Mouse (Mus musculus): ENCODE measurements around the gene Nutf2-ps1.
A peak's percentile ranks its signal among the peaks of the same experiment; 100 is the strongest.
"Not testable (repeated sequence)": the region's sequence is repeated elsewhere in the genome, so short reads cannot be mapped to it uniquely, and the experiment has no call there.

The Nutf2-ps1 gene

GRCm38 (mm10) chr19:53588968-53589367 is at the start of gene Nutf2-ps1:
Nutf2-ps1 (minus strand) TSS chr19:53589068.
- DNase-seq (ENCODE audit: low spot score), result not testable (repeated sequence)

DNA sequence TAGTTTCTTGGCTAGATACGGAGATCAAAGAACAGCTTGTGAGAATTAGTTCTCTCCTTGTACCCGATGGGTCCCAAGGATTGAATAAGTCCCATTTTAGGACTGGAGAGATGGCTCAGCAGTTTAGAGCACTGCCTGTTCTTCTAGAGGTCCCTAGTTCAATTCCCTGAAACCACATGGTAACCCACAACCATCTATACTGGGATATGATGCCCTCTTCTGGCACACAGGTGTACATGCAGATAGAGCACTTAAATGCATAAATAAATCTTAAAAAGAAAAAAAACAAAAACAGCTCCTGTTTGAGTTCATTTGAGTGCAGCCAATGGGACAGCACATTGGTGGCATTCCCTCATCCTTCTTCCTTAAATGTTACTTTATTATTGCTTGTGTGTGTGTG is 49.2 kb upstream of the Nutf2-ps1 start:
- peak; percentile 33 for DNase-seq (ENCODE audit: low spot score)

DNA sequence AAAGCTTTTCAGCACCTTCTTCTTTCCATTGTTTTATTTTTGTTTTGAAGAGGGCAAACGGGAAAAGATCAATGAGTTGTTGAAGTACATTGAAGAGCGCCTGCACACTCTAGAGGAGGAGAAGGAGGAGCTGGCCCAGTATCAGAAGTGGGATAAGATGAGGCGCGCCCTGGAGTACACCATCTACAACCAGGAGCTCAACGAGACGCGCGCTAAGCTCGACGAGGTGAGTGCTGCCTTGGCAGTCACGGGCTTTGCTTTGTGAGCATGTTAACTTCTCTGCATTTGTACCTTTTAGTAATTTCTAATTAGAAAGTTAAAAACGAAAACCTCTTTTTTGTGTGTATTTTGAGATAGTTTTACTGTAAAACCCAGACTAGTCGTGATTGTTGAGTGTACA is 32.8 kb upstream of the Nutf2-ps1 start:
- DNase-seq (ENCODE audit: low spot score), result no peak

GRCm38 (mm10) chr19:53608921-53609320 is 20.1 kb upstream of the Nutf2-ps1 start:
- DNase-seq (ENCODE audit: low spot score), result no peak

DNA sequence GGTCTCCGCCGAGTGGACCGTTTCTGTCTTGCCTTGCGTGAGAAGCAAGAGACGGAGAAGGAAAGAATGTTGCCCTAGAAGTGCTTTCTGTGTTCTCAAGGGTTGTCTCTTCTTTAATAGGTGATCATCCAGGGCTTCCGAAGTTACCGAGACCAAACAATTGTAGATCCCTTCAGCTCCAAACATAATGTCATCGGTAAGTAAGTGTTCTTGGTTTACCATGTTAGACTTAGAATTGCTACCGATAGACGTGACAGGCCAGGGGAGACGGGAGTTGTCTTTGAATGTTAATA is 12.4 kb upstream of the Nutf2-ps1 start:
- no peak for DNase-seq (ENCODE audit: low spot score)

GRCm38 (mm10) chr19:53600549-53601362 is 11.9 kb upstream of the Nutf2-ps1 start:
- peak; percentile 71 for DNase-seq (ENCODE audit: low spot score)

DNA sequence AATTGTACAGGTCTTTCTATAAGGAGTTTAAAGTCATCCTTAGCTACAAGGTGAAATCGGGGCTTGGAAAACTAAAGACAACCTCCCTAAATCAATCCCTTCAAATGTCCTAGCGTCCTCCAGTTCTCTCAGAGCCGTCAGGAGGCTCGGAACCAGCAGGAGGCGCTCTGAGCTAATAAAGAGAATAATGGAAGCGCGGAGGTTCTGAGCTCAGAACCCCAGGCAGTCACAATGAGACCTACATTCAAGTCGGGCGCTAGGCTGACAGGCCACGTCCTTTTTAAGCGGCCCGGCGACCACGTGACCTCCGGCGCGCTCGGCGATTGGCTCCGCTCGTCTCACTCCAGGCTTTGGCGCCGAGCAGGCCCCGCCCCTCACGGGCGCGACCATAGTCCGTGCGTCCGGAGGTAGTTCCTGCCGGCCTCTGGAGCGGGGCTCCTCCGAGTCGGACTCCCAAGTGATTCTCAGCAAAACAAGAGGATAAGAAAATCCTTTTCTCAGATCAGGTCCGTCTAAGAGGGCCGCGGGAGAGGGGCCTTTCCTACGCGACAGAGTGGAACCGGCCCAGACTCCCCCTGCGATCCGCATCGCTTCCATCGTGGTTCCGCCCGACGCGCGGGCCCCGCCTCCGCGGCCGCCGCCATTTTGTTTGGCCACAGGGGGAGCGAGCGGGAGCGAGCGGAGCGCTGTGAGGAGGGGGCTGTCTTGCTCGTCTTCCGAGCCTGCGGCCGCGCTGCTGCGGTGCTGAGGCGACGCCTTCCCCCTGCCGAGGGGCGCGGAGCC is 11.1 kb upstream of the Nutf2-ps1 start, which contains the start of gene Smc3:
TSS of gene Smc3 (plus strand) at position 642 of the 783 bp plus-strand sequence.
- DNase-seq (ENCODE audit: low spot score), result peak; percentile 99

DNA sequence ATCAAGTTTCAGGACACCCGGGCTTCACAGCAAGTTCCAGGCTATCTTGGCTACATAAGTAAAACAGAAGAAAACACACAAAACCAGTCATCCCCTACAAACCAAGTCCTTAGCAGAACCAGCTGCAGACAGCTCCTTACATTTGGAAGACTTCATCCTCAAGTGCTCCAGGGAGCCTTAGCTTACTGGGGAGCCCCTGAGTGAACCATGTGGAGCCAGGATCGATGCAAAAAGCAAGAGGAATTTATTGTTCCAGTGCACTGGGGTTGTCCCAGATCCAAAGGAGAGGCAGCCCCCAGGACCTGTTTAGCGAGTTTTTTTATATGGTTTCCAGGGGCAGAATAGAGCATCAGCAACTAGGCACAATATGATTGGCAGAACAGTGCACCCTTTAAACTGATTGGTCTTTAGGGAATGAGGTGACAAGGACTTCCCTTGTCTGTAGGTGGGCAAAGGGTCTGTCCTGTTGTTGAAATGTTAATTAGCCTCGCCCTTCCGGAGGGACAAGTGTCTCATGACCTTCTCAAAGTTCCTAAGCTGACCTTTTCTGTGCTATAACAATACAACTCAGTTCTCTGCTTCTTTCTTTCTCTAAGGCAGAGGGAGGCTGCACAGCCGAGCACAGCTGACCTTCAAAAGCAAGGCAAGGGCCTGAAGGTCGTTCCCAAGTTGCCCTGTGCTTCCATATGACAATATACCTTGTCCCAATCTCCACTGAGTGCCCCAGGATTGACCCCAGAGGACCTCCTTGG is 8.0 kb upstream of the Nutf2-ps1 start:
- no peak for DNase-seq (ENCODE audit: low spot score)

DNA sequence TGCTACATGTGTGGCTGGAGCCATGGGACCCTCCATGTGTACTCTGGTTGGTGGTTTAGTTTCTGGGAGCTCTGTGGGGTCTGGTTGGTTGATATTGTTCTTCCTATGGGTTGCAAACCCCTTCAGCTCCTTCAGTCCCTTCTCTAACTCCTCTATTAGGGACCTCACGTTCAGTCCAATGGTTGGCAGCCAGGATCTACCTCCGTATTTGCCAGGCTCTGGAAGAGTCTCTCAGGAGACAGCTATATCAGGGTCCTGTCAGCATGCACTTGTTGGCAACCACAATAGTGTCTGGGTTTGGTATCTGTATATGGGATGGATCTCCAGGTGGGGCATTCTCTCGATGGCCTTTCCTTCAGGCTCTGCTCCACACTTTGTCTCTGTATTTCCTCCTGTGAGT is 1.2 kb downstream of the Nutf2-ps1 start:
- DNase-seq (ENCODE audit: low spot score), result not testable (repeated sequence)

DNA sequence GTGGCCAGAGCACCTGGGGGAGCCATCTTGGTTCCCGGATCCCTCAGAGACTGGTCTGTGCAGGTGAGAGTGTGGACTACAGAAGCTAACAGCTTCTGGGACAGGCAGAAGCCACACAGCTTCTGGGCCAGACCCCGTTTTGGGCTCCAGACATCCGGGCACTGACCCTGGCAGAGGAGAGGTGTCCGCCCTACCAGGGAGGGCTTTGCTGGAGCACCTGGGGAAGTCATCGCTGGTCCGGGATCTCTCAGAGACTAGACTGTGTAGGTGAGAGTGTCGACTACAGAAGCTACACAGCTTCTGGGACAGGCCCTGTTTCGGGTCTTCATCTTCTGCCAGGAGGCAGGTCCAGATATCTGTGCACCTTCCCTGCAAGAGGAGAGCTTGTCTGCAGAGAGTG is 8.6 kb downstream of the Nutf2-ps1 start:
- DNase-seq (ENCODE audit: low spot score), result not testable (repeated sequence)

DNA sequence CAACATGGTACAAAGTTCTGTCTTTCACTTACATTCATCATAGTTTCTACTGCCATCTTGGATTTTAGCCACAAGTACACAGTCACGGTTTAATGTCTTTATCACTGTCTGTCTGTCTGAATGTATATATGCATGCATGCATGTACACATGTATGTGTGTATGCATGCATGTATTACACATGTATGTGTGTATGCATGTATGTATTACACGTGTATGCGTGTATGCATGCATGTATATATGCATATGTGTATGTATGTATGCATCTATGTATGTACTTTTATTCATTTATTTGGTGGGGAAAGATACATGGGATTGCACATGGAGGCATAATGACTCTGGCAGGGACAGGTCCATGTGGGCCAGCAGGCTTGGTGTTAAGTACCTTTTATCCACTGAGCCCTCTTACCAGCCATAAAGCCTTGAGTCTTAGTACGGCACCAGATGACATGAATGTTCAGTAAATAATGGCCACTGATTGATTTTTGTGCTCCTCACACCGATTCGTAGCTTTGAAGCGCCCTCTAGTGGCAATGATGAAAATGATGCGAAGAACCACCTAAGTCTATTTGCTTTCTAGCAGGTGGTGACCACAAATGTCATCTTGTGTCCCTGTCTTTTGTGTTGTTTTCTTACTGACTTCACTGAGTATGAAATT is 10.1 kb downstream of the Nutf2-ps1 start:
- peak; percentile 88 for DNase-seq (ENCODE audit: low spot score)

DNA sequence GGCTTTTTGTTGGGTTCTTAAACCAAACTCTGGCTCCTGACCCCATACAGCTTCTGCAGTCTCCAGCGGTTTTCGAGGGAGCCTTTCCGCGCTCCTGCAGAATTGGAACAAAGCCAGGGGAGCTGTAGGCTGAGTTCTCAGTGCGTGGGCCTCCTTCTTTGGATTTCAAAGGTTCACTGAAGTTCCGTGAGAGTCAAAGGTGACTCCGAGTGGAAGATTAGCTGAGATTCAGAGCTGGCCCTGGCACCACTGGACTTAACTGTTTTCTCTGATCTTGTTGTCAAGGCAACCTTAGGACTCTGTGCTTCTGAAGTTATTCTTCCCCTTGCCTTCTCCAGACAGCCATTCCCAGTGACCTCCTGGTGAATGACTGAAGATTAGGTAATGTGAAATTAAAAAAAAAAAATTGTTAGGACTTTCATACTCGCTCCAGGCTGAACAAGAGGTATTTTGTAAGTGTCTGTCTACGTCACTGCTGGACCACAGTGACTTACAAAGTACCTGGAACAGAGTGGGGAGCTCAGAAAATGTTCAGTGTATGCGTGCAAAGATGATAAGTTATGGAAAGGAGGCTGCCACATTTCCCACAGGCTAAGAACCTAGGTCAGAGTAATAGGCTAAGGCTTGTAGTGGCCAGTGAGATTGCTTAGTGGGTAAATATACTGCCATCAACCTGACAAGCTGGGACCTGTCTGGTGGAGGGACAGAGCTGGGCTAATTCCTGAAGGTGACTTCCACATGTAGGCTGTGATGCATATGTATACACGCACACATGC is 11.7 kb downstream of the Nutf2-ps1 start:
- DNase-seq (ENCODE audit: low spot score), result peak; percentile 18

- DNase-seq (ENCODE audit: low spot score), result no peak
Observed at GRCm38 (mm10) chr19:53576061-53576460, 12.8 kb downstream of the Nutf2-ps1 start.

DNA sequence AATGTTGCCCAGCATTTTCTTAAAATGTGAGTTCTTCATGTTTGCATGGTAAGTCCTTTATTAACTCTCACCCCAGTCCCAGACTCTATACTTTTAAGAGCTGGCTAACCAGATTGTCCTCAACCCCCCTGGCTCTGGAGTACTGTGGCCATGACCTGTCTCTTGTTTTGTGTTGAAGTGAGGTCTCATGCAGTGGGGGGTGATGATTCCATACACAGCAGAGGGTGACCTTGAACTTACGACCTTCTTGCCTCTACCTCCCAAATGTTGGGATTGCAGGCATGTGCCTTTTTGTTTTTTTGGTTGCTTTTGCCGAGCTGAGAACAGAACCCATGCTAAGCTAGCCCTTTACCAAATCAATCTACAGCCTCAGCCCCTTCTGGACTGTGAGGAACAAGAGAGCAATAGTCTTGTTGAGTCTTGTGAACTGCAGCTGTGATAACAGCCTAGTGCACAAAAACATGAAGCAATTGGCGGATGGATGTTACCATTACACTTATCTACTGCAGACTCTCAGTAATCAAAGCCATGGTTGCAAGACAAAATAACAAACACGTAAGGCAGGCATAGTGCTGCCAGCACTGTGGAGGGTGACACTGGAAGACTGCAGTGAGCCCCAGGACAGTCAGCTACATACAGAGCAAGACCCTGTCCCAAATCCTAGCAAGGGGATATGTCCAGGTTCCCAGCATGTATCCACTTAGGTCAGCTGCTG is 13.4 kb downstream of the Nutf2-ps1 start:
- no peak for DNase-seq (ENCODE audit: low spot score)

- no peak for DNase-seq (ENCODE audit: low spot score)
Observed at GRCm38 (mm10) chr19:53574546-53574945, 14.3 kb downstream of the Nutf2-ps1 start.

DNA sequence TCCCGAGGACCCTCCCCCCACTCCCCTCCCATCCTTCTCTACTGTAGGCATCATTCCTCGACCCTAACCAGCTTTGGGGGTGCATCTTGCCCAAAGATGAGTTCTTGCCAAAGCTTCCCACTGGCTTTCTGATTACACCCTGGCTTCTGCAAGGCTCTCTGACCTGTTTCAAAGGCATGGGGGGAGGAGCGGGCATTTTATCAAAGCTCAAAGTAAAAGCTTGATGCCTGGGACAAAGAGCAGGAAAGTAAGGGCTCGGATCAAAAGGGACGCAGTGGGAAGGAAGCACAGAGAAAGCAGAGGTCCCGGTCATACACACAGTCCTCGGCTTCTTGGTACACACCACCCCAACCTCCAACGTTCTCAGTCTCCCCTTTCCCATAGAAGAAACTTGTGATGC is 14.7 kb downstream of the Nutf2-ps1 start:
- no peak for DNase-seq (ENCODE audit: low spot score)

DNA sequence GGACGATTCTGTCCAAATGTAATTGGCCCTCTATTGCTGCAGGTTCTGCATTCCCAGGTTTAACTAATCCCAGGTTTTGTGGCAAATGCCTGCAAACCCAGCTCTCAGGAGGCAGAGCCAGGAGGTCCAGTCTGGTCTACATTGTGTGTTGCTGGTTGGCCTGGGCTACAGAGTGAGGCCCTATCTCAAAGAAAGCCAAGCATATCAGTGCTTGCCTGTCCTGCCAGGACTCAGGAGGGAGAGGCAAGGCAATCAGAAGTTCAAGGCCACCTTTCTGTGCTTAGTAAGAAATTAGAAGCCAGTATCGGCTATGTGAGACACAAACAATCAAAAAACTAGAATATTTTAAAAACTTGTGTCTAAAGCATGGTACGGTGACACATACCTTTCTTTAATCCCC is 15.7 kb downstream of the Nutf2-ps1 start:
- no peak for DNase-seq (ENCODE audit: low spot score)

DNA sequence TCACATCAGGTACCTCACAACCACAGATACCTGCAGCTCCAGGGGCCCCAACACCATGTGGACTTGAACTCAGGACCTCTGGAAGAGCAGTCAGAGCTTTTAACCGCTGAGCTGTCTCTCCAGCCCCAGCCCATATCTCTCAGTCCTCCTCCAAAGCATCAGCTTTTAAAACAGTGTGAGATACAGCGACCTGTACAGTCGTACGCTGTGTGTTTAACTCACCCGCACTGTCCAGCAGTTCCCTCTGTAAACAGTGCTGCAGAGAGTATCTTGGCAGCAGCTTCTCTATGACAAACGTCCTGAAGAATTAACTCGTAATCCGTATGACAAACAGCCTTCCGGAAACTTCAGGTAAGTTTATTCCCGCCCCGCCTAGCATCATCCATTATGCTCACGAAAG is 16.3 kb downstream of the Nutf2-ps1 start:
- DNase-seq (ENCODE audit: low spot score), result no peak

- DNase-seq (ENCODE audit: low spot score), result no peak
Observed at GRCm38 (mm10) chr19:53571501-53572428, 17.1 kb downstream of the Nutf2-ps1 start.

- no peak for DNase-seq (ENCODE audit: low spot score)
Observed at GRCm38 (mm10) chr19:53571056-53571455, 17.8 kb downstream of the Nutf2-ps1 start.

All from MN1 (cell line).